22 mouse cellular contexts compared by ENCODE assay signal in genomic region chr12:109371327-109371726, GRCm38 (mm10).
DNase-seq lines count a peak whose midpoint lies in the region; ATAC-seq and TF ChIP-seq lines count a peak whose summit lies in the region.
"Had no signal": no experiment of that assay in that cellular context is flagged by ENCODE, and none has a peak within 500 bp of the region (broad histone marks: within the 10 kb centered on the region; RNA-seq: fewer than 3 reads in every experiment).

No protein-coding gene starts in this region.

- no peak for ATAC-seq in liver, embryonic 11.5 days (replicated peaks; ENCODE audit: low FRiP score)
- peak; percentile 60 for ATAC-seq in liver, embryonic 16.5 days (ENCODE audit: low read depth)
- no peak for ATAC-seq in liver, embryonic 12.5 days
- ATAC-seq: forebrain, embryonic 14.5 days; forebrain, embryonic 16.5 days had no signal

- H3K9me3 ChIP-seq in liver, embryonic 11.5 days (ENCODE audit: control insufficient read depth, low read length), result 0 out of 2 replicates have a peak, but pooled peaks cover 3% of the 10 kb centered on the region
- no peaks in the 10 kb centered on the region for H3K9me3 ChIP-seq in liver, embryonic 16.5 days (replicated peaks; ENCODE audit: control insufficient read depth, low read length)
- H3K9me3 ChIP-seq in liver, embryonic 12.5 days (replicated peaks), result 0 out of 2 replicates have a peak, but pooled peaks cover 3% of the 10 kb centered on the region
- H3K9me3 ChIP-seq: embryonic facial prominence, embryonic 13.5 days; embryonic facial prominence, embryonic 15.5 days had no signal

- no peak for TF ChIP-seq CTCF in liver, adult 2 months (IDR thresholded peaks at IDR 0.05; ENCODE audit: low read depth, low read length)

- H3K79me2 ChIP-seq in liver, adult 2 months (ENCODE audit: control insufficient read depth, insufficient read depth, low read length), result no peaks in the 10 kb centered on the region

- no peak overlapping the region for H3K4me3 ChIP-seq in liver, adult 2 months (ENCODE audit: insufficient read depth, low read depth, low read length)
- H3K4me3 ChIP-seq in liver, embryonic 11.5 days (ENCODE audit: low read depth, low read length), result no peak overlapping the region
- no peak overlapping the region for H3K4me3 ChIP-seq in liver, embryonic 16.5 days (ENCODE audit: low read depth, low read length)
- H3K4me3 ChIP-seq in liver, embryonic 12.5 days, result no peak overlapping the region
- H3K4me3 ChIP-seq: embryonic facial prominence, embryonic 13.5 days; embryonic facial prominence, embryonic 15.5 days; erythroblast, embryonic 14.5 days; forebrain, embryonic 10.5 days; forebrain, embryonic 12.5 days had no signal

- no peaks in the 10 kb centered on the region for H3K4me1 ChIP-seq in liver, adult 2 months (ENCODE audit: control insufficient read depth, insufficient read depth, low read length)
- no peaks in the 10 kb centered on the region for H3K4me1 ChIP-seq in liver, embryonic 11.5 days (replicated peaks; ENCODE audit: control insufficient read depth, insufficient read depth, low read length)
- no peaks in the 10 kb centered on the region for H3K4me1 ChIP-seq in liver, embryonic 16.5 days (ENCODE audit: control insufficient read depth, low read depth, low read length)
- H3K4me1 ChIP-seq in liver, embryonic 12.5 days, result no peaks in the 10 kb centered on the region
- H3K4me1 ChIP-seq: embryonic facial prominence, embryonic 13.5 days; embryonic facial prominence, embryonic 15.5 days; forebrain, embryonic 10.5 days; forebrain, embryonic 12.5 days had no signal

- 57% methylated on average over 2 of the region's 2 CpGs for whole genome bisulfite sequencing in liver, adult 2 months
- 84% methylated on average over 2 of the region's 2 CpGs for WGBS in liver, embryonic 11.5 days
- 47% methylated on average over 2 of the region's 2 CpGs for WGBS in liver, embryonic 16.5 days (ENCODE audit: insufficient replicate concordance)
- WGBS in liver, embryonic 12.5 days (ENCODE audit: insufficient replicate concordance), result 55% methylated on average over 2 of the region's 2 CpGs

- no peak overlapping the region for H3K9ac ChIP-seq in liver, adult 2 months (ENCODE audit: low read depth, low read length)
- H3K9ac ChIP-seq in liver, embryonic 11.5 days (ENCODE audit: low read depth, low read length), result no peak overlapping the region
- H3K9ac ChIP-seq in liver, embryonic 16.5 days (ENCODE audit: low read depth, low read length), result no peak overlapping the region
- H3K9ac ChIP-seq in liver, embryonic 12.5 days, result no peak overlapping the region
- H3K9ac ChIP-seq: embryonic facial prominence, embryonic 13.5 days; embryonic facial prominence, embryonic 15.5 days; forebrain, embryonic 12.5 days had no signal

- H3K36me3 ChIP-seq in liver, adult 2 months (ENCODE audit: control insufficient read depth, insufficient read depth, low read length), result no peaks in the 10 kb centered on the region
- H3K36me3 ChIP-seq in liver, embryonic 11.5 days (ENCODE audit: control insufficient read depth, insufficient read depth, low read length), result no peaks in the 10 kb centered on the region
- H3K36me3 ChIP-seq in liver, embryonic 16.5 days (ENCODE audit: control insufficient read depth, insufficient read depth), result no peaks in the 10 kb centered on the region
- H3K36me3 ChIP-seq in liver, embryonic 12.5 days, result no peaks in the 10 kb centered on the region
- H3K36me3 ChIP-seq: embryonic facial prominence, embryonic 13.5 days; embryonic facial prominence, embryonic 15.5 days; forebrain, embryonic 10.5 days; forebrain, embryonic 12.5 days had no signal

- intact Hi-C loops in left cerebral cortex, postnatal 10 days (cut with DNase I), result no loop called here

- peak; percentile 13 for DNase-seq in liver, adult 2 months (ENCODE audit: extremely low read depth, low read depth, low spot score)
- DNase-seq in liver, embryonic 11.5 days (ENCODE audit: low spot score), result no peak
- no peak for DNase-seq in left cerebral cortex, postnatal 10 days (ENCODE audit: extremely low spot score in 1 of 2, low spot score in 2 of 2)
- DNase-seq: adrenal gland, adult 2 months; adrenal gland, postnatal 10 days; adrenal gland, postnatal 25 days; cerebellum, adult 11 months; cerebellum, adult 18-20 months; cerebellum, adult 8-10 months; cerebellum, adult 9-11 months; cerebellum, postnatal 14 days; cerebellum, postnatal 36 days; embryo, embryonic 11 days had no signal

- no peaks in the 10 kb centered on the region for H3K27me3 ChIP-seq in liver, adult 2 months (ENCODE audit: control insufficient read depth, insufficient read depth, low read length)
- H3K27me3 ChIP-seq in liver, embryonic 11.5 days (replicated peaks; ENCODE audit: control insufficient read depth, insufficient read depth, low read length), result no peaks in the 10 kb centered on the region
- no peaks in the 10 kb centered on the region for H3K27me3 ChIP-seq in liver, embryonic 16.5 days (ENCODE audit: control insufficient read depth, insufficient read depth, low read depth, low read length)
- H3K27me3 ChIP-seq in liver, embryonic 12.5 days (replicated peaks), result no peaks in the 10 kb centered on the region
- H3K27me3 ChIP-seq: embryonic facial prominence, embryonic 13.5 days; embryonic facial prominence, embryonic 15.5 days; forebrain, embryonic 12.5 days had no signal

- H3K4me2 ChIP-seq in liver, embryonic 11.5 days, result no peak overlapping the region
- H3K4me2 ChIP-seq in liver, embryonic 16.5 days (ENCODE audit: low read depth, low read length), result no peak overlapping the region
- H3K4me2 ChIP-seq in liver, embryonic 12.5 days, result no peak overlapping the region
- H3K4me2 ChIP-seq: embryonic facial prominence, embryonic 13.5 days; embryonic facial prominence, embryonic 15.5 days; forebrain, embryonic 12.5 days had no signal

- no peak for TF ChIP-seq POLR2A in liver, adult 2 months (IDR thresholded peaks at IDR 0.05; ENCODE audit: extremely low read depth, insufficient read depth, low read length)

- no peak overlapping the region for H3K27ac ChIP-seq in liver, adult 2 months (replicated peaks; ENCODE audit: insufficient read depth, low read depth, low read length)
- no peak overlapping the region for H3K27ac ChIP-seq in liver, embryonic 11.5 days (ENCODE audit: low read depth, low read length)
- no peak overlapping the region for H3K27ac ChIP-seq in liver, embryonic 16.5 days (ENCODE audit: low read length)
- H3K27ac ChIP-seq in liver, embryonic 12.5 days, result no peak overlapping the region
- H3K27ac ChIP-seq: embryonic facial prominence, embryonic 13.5 days; embryonic facial prominence, embryonic 15.5 days; forebrain, embryonic 10.5 days; forebrain, embryonic 12.5 days had no signal
